Mouse (Mus musculus) G1E (cell line): Measurements from ENCODE around the gene Slc44a5.

Source experiments
- CTCF ChIP-seq: IDR thresholded peaks from 2 replicates; pipeline ENCODE4 v1.5.1; 2012; ENCODE audit warnings: low read depth, low read length, inconsistent platforms, mixed read lengths
- GATA2 ChIP-seq: IDR thresholded peaks from 2 replicates; pipeline ENCODE4 v1.6.1; 2012; ENCODE audit warnings: low read depth, low read length, inconsistent platforms, borderline replicate concordance

- TF ChIP-seq CTCF (no peak), GATA2 (no peak)
These were observed 161.5 kb downstream of the Slc44a5 start for GRCm38 (mm10) chr3:154134701-154135100.
